Mouse (Mus musculus) liver, adult 2 months (tissue): ENCODE data around the gene Rsf1.

Source experiments
- CTCF ChIP-seq: fragments of 200-500 bp; IDR thresholded peaks from 2 replicates; pipeline ENCODE4 v1.5.1; 2011; ENCODE audit warnings: low read depth, low read length, control low read depth
- POLR2A ChIP-seq: fragments of 200-500 bp; IDR thresholded peaks from 2 replicates; pipeline ENCODE4 v1.6.1; 2011; ENCODE audit warnings: low read length, control low read depth; ENCODE audit not compliant: insufficient read depth; ENCODE audit errors: extremely low read depth

GRCm38 (mm10) chr7:97593535-97593934 is 13.8 kb downstream of the Rsf1 start:
- TF ChIP-seq POLR2A, result no peak
- TF ChIP-seq CTCF, result no peak
